Mouse (Mus musculus): ENCODE data around the gene Apon.
"Not testable (repeated sequence)": the region's sequence is repeated elsewhere in the genome, so short reads cannot be mapped to it uniquely, and the experiment has no call there.

Gene Apon

DNA sequence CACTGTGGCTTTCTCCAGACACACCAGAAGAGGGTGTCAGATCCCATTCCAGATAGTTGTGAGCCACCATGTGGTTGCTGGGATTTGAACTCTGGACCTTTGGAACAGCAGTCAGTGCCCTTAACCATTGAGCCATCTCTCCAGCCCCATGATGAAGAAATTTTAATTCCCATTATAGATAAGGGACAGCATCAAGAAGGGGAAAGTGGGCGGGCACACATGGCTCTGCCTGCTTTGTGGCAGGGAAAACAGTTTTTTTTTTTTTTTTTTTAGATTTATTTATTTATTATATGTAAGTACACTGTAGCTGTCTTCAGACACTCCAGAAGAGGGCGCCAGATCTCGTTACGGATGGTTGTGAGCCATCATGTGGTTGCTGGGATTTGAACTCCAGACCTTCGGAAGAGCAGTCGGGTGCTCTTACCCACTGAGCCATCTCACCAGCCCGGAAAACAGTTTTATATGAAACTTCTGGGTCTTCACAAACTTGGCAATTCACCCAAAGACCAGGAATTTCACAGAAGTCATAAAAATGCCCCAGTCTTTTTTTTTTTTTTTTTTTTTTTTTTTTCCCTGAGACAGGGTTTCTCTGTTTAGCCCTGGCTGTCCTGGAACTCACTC is 19.0 kb downstream of the Apon start:
- not testable (repeated sequence) for DNase-seq (ENCODE audit: low read depth, low spot score)

DNA sequence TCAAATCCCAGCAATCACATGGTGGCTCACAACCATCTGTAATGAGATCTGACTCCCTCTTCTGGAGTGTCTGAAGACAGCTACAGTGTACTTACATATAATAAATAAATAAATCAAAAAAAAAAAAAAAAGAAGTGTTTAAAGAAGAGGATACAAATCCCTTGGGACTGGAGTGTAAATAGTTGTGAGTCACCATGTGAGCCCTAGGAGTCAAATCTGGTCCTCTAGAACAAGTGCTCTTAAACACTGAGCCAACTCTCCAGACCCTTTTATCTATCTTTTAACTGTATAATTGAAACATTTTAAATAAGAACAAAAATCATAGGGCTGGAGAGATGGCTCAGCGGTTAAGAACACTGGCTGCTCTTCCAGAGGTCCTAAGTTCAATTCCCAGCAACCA is 21.5 kb downstream of the Apon start:
- DNase-seq (ENCODE audit: low read depth, low spot score): not testable (repeated sequence)

DNA sequence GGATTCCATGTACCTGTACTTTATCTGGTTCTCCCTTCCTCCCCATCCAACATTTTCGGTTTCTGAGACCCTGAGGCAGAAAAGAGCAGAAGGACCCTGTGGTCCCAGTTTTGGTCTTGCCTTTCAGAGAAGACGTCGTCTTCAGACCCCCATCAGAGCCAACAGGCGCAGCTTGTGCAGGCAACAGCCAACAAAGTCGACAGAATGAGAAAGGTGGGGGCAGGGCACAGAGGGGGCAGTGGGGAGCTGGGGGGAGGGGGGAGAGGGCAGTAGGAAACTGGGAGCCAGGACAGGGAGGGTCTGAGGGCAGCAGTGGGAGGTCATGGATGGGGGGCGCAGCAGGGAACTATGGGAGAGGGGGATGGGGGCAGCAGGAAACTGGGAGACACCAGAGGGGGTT is 24.3 kb downstream of the Apon start:
- no peak for DNase-seq (ENCODE audit: low read depth, low spot score)

DNA sequence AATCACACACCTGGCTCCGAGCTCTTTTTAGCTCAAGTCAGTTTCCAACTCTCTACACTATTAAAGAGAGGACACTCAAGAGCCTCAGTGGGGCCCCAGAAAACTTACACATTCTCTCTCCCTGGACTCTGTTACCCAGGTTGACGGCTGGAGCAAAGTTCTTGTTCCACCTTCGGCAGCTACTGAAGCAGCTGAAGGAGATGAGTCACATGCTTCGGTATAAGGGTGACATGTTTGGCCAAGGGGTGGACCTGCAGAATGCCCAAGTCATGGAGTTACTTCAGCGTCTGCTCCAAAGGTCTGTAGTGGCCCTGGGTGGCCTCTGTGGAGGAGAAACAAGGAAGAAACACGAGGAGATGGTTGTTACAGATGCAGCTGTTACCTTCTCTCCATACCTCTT is 27.0 kb downstream of the Apon start:
- no peak for DNase-seq (ENCODE audit: low read depth, low spot score)

DNA sequence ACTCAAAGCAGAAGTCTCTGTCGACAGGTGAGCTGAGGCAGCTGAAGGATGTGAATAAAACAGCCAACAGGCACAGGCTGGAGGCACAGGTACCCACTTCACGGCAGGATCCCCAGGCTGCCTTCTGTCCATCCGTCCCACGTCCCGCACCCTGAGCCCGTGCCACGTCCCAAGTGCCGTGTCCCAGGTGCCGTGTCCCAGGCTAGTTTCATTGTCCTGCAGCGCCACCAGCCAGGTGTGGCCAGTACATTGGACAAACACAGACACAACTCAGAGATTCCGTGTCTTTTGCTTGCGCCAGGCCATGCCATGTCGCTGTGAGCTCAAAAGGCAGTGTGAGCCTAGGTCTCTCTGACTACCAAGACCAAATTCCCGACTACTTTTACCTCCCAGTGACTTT is 27.8 kb downstream of the Apon start:
- no peak for DNase-seq (ENCODE audit: low read depth, low spot score)

DNA sequence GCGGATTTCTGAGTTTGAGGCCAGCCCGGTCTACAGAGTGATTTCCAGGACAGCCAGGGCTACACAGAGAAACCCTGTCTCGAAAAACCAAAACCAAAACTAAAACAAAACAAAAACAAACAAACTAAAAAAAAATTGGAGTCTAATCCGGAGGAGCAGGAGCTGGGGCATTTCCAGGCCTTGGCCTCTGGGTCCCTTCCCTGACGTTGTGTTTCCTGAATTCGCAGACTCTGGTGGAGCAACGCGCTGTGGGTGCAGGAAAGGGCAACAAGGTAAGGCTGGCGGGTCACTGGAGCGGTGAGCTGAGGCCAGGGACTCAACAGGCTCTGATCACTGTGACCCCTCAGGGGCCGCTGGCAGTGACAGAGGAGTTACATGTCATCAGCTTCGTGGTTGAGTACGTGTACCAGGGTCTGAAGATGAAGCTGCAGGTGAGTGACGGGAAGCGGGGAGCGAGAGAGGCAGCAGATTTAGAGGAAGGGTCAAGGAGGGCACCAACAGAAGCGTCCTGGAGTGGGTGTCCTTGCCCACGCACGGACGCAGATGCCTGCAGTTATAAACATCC is 29.1 kb downstream of the Apon start:
- no peak for DNase-seq (ENCODE audit: low read depth, low spot score)

DNA sequence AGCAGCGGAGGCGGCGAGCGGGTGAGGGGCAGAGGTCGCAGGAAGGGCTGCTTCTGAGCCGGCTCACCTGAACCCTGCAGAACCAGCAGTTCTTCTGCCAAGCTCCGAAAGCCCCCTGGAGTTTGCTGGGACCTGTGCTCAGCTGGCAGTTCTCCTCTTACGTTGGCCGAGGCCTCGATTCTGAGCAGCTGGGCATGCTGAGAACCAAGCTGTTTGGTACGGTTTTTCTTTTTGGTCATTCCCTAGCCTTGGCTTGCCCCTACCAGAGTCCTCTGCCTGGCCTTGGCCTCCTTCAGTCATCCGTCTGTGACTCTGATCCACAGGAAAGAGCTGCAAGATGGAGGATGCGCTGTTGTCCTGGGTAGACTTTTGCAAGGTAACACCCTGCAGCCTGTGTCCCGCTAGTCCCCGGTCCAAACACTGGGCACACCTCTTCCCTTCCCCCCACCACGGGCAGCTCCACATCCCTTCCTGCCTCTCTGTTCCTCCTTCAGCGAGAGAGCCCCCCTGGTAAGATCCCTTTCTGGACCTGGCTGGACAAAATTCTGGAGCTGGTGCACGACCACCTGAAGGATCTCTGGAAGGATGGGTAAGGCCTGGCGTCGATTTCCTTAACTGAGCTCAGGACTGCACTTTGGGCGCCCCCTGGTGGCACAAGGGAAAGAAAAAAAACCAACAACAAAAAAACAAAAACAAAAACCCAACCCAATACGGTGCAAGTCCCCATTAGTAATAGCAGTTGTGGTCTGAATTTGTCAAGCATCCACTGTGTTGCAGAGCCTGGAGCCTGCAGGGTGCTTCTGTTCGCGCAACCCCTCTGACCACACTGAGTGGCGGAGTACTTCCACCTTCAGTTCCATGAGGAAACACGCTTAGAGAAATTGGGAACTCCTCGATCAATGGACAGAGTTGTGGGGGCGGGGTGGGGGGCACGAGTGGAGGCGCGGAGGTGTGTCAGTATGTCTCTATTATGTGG is 30.0 kb downstream of the Apon start:
- DNase-seq (ENCODE audit: low read depth, low spot score): peak; percentile 90

DNA sequence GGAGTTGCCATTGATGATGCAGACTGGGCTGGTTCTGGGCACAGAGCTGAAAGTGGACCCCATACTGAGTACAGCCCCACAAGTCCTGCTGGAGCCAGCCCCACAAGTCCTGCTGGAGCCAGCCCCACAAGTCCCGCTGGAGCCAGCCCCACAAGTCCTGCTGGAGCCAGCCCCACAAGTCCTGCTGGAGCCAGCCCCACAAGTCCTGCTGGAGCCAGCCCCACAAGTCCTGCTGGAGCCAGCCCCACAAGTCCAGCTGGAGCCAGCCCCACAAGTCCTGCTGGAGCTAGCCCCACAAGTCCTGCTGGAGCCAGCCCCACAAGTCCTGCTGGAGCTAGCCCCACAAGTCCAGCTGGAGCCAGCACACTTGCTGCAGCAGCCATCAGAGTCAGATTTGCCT is 36.7 kb downstream of the Apon start:
- DNase-seq (ENCODE audit: low read depth, low spot score): not testable (repeated sequence)

DNA sequence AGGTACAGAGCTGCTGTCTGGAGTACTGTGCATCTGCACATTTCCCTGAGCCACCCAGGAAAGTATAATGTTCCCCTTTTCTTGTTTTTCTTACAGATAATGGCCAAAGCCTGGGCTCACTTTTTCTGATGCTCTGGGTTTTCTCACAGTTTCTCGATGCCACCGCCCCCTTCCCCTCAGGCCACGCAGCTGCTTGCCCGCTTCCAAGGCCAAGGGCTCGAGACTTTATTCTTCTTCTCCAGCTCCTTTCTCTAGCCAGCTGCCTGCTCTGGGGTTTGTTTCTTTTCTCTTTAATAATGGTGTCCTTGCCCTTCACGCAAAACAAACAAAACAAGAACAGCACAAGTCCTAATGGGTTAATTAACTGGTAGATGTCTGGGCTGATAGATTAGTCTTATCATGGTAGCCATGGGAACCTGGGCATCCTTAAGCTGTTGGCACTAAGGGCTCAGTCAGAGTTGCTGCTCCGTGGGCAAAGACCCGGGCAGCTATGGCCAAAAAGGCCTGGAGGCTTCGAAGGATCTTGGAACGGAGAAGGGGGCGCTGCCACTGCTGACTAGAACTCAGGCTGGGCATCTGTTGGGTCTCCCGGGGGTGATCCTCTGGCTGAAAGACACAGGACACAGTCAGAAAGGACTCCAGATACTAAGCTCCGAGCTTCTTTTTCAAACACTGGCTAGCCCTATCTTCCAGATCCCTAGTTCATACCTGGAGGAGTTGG is 42.6 kb downstream of the Apon start:
- DNase-seq (ENCODE audit: low read depth, low spot score): no peak

DNA sequence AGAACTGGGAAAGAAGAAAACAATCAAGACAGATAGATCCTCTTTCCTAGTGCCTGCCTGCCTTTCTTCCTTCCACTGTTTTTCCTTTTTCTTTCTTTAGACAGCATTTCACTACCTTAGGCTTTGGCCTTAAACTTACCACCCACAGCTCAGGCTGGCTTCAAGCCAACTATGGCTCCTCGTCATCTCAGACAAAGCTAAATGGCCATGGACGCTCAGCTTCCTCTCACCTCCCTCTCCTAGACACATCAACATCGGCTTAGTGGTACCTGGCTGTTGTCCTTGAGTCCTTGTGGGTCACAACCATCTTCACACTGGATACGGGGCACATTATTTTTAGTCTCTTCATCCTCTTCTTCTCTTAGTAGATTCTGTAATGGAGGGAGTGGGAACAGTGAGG is 43.3 kb downstream of the Apon start:
- no peak for DNase-seq (ENCODE audit: low read depth, low spot score)

DNA sequence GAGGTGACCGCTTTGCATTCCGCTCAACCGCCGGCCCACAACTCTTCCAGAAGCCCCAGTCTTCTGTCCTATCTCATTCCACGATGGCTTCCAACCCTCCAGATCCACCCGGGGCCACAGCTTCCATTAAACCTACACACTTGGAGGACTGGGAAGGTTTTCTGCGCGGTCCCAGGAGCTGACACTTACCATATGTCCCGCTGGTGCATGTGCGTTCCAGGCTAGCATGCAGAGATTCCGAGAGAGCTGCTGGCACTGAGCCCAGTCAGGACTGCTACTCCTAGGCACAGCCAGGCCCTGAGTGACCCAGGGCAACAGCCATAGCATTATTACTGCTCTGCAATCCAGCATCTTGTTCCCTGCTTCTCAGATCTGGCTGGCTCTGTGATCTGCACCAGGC is 43.7 kb downstream of the Apon start:
- DNase-seq (ENCODE audit: low read depth, low spot score): peak; percentile 45

DNA sequence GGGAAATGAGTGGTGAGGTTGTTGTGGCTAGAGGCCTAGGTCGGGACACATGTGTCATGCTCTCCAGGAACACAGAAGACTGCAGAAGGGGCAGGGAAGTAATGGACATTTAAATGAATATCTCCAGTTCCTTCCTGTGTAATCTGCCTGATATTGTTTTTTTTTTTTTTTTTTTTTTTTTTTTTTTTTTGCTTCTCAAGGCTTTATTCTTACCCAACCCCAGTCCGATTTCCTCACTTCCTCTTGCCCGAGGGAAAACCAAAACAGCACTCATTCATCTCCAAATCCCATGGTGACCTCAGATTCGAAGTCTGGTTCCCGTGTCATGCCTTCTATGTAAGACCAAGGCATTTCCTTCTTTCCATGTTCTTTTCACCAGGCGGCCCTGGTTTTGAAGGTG is 44.3 kb downstream of the Apon start:
- no peak for DNase-seq (ENCODE audit: low read depth, low spot score)

DNA sequence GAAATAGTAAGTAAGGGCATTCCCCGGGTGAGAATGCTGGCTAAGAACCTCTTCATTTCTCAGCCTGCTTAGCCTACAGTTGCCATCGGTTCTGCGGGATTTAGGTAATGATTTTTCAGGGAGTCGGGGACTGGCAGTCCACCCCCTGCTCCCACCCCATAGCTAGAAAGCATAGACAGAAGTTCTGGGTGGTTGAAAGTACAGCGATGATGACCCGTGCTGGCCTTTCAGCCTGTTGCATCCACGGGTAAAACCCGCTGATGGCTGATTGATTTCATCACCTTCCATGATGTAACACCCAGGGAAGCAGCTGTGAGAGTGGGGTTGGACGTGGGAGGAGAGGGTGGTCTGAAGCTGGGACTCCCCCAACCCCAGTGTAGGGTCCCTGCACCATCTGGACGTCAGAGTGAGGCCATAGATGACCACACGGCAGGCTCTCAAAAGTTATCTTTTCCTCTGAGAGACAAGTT is 44.8 kb downstream of the Apon start, which contains the start of gene Il23a:
Il23a (minus strand) TSS at position 51 of the 470 bp plus-strand sequence.
- DNase-seq (ENCODE audit: low read depth, low spot score): no peak

DNA sequence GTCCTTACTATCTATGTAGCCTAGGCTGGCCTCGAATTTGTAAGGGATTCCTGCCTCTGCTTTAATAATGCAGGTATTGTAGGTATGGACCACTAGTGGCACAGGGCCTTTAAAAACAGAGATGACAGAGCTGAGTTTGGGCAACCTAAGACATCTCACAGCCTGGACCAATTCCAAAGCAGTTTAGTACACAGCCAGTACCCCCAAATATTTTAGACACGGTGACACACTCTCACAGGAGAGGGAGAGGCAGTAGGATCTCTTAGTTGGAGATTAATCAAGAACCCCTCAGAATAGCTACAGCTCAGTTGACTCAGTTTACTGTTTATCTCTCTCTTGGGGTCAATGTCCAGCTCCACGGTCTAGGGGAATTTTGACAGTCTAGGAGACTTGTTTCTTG is 48.5 kb downstream of the Apon start:
- DNase-seq (ENCODE audit: low read depth, low spot score): no peak

DNA sequence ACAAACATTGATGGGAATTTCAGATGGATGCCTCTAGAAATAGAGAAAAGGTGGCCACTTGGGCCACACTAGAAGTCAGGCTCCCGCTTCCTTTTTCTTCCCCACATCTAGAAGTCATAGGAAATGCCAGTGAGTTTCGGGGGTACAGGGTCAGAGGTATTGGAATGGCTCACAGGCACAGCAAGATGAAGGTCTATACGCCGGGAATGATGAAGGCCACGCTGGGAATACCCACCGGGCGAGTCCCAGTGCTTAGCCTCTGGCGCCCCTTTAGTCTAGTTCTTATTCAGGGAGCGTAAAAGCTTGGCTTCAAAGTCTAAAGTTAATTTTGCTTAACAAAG is 48.9 kb downstream of the Apon start:
- no peak for DNase-seq (ENCODE audit: low read depth, low spot score)

DNA sequence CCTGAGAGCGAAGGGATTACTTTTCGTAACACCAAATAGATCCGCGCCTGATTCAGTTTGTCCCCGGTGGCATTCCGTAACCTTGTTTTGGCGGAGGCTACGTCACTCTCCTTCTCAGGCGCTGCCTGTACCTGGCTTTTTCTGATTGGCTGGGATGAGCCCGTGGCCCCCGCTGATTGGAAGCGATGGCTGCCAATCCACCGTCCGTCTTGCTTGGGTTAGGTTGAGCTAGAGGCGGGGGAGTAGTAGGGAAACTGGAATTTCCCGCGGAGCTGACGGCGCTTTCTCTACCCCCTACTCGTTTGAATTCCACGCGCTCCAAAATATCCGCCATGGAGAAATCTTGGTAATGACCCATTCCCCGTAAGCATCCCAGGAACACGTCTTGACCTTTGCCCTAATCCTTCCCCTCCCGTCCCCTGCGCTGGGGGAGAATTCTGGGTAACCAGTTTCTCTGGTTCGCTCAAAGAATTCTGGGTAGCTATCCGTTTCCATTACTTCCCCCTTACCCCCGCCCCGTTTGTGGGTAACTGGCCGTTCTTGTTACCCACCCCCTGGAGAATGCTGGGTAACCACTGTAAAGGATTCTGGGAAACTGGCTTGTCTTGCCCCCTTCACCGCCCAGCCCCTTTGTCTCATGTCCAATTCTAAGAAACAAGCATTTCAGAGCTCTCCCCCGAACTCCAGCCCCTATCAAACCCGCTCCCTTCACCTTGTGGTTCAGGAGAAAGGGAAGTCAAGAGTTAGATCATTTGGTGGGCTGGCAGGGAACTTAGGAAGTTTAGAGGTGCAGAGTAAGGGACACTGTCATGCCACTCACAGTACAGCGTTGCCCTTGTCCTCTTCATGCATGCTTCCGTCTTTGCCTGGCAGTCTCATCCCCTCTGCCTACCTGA is 49.5 kb downstream of the Apon start, which contains the start of gene Pan2:
Pan2 (plus strand) TSS at position 210 of the 896 bp plus-strand sequence.
- peak; percentile 100 for DNase-seq (ENCODE audit: low read depth, low spot score)
